Mouse (Mus musculus) embryonic stem cell, embryonic (primary cell): Measurements from ENCODE around the gene Tmem150a.

Experiments
- CTCF ChIA-PET, 4 experiments: fragments of 300-600 bp in 2 of 4; fragments of 350-600 bp in 2 of 4; sonication (Branson Sonifier 250); formaldehyde crosslinking; loops; one replicate each; lab custom pipeline; 2022; ENCODE audit warnings: inconsistent platforms in 2 of 4; lab: Charles Lee
- POLR2A ChIA-PET, 4 experiments: fragments of 300-600 bp in 2 of 4; fragments of 350-600 bp in 2 of 4; sonication (Branson Sonifier 250); formaldehyde crosslinking; loops; one replicate each; lab custom pipeline; 2022; ENCODE audit warnings: antibody characterized with exemption in 4 of 4, inconsistent platforms in 1 of 4; lab: Charles Lee

Tmem150a gene

DNA sequence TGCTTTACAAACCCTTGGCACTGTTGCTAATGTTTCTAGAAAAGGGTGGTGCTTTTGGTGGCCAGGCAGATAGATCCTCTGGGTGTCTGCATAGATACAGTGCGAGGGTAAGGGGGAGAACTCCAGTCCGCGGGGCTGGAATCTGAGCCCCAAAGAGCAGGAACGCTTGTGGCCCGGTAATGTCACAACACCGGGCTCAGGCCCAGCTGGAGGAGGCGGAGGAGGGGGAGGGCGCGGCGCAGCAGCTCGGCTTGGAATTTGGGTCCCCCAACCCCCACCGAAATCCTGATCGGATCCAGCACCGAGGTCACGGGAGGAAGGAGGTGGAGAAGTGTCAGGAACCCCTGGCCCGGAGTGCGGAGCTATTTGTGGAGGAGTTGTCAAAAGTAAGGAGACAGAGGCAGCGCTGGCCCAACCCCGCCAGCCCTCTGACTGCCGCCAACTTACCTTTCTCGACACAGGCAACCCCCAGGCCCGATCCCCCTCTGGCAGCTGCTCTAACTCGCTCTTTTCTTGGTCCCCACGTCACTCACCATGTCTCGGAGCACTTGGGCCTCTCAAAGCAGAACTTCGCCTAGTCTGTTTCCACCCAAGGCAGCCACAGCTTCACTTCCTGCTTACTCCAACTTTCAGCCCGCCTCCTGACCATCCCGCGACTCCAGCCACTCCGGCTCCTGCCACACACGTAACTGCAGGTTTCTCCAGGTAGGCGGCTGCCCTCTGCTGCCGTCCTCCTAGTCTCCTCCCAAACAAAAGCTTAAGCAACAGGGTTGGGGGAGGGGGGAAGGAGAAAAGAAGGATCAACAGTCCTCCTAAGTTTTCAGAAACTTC lies 34.9 kb downstream of the Tmem150a start, which contains the start of gene Vamp8:
Vamp8 (minus strand) TSS at position 763 of the 831 bp plus-strand sequence.
- CTCF ChIA-PET, result interaction anchor here (0.5 to 2.7 kb wide), 36 partner anchors 10 to 1919 kb away, joined by 3 to 21 read pairs (median 4); partner anchors contain the start of genes Vamp5 (in 3 of the 4), Ggcx (in 2 of the 4), Tmem150a (in 2 of the 4) and Tgoln1 (in 1 of the 4)
- POLR2A ChIA-PET, result interaction anchor here in 3 of 4 experiments (0.6 to 3.6 kb wide), 55 partner anchors 9 to 896 kb away, joined by 3 to 33 read pairs (median 4); partner anchors contain the start of genes Ggcx (in 3 of the 3), Tmem150a (in 3 of the 3), Vamp5 (in 3 of the 3) and Usp39 (in 2 of the 3)

DNA sequence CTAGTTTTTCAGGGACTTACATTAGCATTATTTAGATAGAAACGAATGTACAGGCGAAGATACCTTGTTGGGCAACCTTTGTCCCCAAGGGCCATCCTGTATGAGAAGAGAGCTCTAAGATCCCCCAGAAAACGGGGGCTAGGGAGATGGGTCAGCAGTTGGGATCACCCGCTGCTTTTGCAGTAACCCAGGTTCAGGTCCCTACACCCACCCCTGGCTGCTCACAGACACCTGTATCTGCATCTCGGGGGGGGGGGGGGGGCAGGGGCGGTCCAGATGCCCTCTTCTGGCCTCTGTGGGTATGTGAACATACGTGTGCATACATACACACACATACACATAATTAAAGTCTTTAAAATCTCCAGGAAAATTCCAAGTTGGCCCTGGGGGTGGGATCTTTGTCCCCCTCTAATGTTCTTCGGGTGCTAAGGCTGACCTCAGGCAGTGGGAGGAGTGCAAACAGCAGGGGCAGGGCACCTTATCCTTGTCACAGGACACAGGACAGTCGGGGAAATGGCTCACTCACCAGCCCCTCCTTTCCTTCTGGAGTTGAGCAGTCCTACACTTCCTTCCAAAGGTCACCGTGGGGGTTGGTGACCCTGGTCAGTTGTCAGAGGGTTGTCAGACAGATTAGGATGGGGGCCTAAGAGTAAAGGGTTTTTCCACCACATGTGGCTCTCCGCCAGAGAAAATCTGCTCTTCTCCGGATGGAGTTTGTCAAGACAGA lies 35.7 kb downstream of the Tmem150a start:
- POLR2A ChIA-PET, result interaction anchor here (0.6 to 3.6 kb wide), 55 partner anchors 9 to 897 kb away, joined by 3 to 33 read pairs (median 4); partner anchors contain the start of genes Tmem150a (in 3 of the 4), Ggcx (in 2 of the 4), Vamp5 (in 2 of the 4) and 0610030E20Rik (in 1 of the 4)
- CTCF ChIA-PET, result interaction anchor here (0.6 to 2.7 kb wide), 33 partner anchors 9 to 1918 kb away, joined by 3 to 21 read pairs (median 4); partner anchors contain the start of genes Vamp5 (in 3 of the 4), Ggcx (in 2 of the 4), Tmem150a (in 2 of the 4) and Tgoln1 (in 1 of the 4)

GRCm38 (mm10) chr6:72392341-72392740 lies 37.1 kb downstream of the Tmem150a start:
- ChIA-PET CTCF (interaction anchor here (0.6 to 1.5 kb wide), 18 partner anchors 11 to 790 kb away, joined by 3 to 6 read pairs (median 4); partner anchors contain the start of genes Ggcx (in 2 of the 4) and Tmem150a (in 2 of the 4)), POLR2A (interaction anchor here in 3 of 4 experiments (0.6 to 3.6 kb wide), 11 partner anchors 12 to 141 kb away, joined by 3 to 33 read pairs (median 4); partner anchors contain the start of genes Tmem150a (in 2 of the 3), Ggcx (in 1 of the 3) and Vamp5 (in 1 of the 3))

DNA sequence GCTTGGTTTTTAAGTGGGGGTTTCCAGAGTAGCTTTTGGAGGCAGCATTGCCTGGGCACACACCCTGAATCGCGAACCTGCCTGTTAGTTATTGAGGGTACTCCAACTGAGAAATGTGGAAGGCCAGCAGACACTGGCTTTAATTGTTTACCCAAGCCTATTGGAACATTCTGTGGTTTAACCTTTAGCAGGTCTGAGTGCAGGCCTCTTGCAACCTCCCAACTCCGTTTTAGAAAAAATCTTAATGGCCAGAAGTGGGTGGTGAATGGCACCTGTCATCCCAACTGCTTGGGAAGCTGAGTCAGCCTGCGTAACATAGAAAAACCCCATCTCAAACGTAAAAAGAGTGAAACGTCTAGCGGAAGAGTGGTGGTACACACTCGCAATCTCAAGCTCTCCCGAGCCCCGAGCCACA lies 41.6 kb downstream of the Tmem150a start:
- POLR2A ChIA-PET, result interaction anchor here in 3 of 4 experiments (0.7 to 4.5 kb wide), 7 partner anchors 17 to 759 kb away, joined by 3 to 14 read pairs (median 4); partner anchors contain the start of genes Mat2a (in 1 of the 3) and Tmem150a (in 1 of the 3)
- CTCF ChIA-PET, result interaction anchor here in 2 of 4 experiments (1.0 to 1.7 kb wide), 6 partner anchors 10 to 33 kb away, joined by 3 to 6 read pairs (median 4); partner anchors contain the start of gene Ggcx (in 1 of the 2)

- POLR2A ChIA-PET, result interaction anchor here in 3 of 4 experiments (0.6 to 1.6 kb wide), 9 partner anchors 9 to 764 kb away, joined by 3 to 8 read pairs (median 5); partner anchors contain the start of genes Vamp8 (in 2 of the 3), Ggcx (in 1 of the 3) and Mat2a (in 1 of the 3)
- CTCF ChIA-PET, result interaction anchor here in 3 of 4 experiments (0.7 to 1.9 kb wide), 9 partner anchors 9 to 139 kb away, joined by 3 to 9 read pairs (median 4); partner anchors contain the start of genes Ggcx (in 2 of the 3) and Vamp8 (in 1 of the 3)
Observed at GRCm38 (mm10) chr6:72399967-72400366, 44.7 kb downstream of the Tmem150a start.

- ChIA-PET CTCF (interaction anchor here (0.5 to 3.1 kb wide), 21 partner anchors 8 to 246 kb away, joined by 3 to 13 read pairs (median 4); partner anchors contain the start of genes Ggcx (in 2 of the 4) and Vamp8 (in 1 of the 4)), POLR2A (interaction anchor here in 3 of 4 experiments (0.7 to 1.3 kb wide), 8 partner anchors 12 to 133 kb away, joined by 3 to 5 read pairs (median 3); partner anchors contain the start of genes Mat2a (in 1 of the 3) and Vamp8 (in 1 of the 3))
Observed at GRCm38 (mm10) chr6:72401875-72402274, 46.6 kb downstream of the Tmem150a start.

GRCm38 (mm10) chr6:72405356-72405755 lies 50.1 kb downstream of the Tmem150a start:
- ChIA-PET POLR2A (interaction anchor here in 1 of 4 experiments (0.8 to 1.9 kb wide), 2 partner anchors 15 to 242 kb away, joined by 4 to 6 read pairs; partner anchors contain the start of gene Vamp8), CTCF (interaction anchor here in 3 of 4 experiments (0.6 to 0.8 kb wide), 8 partner anchors 9 to 1634 kb away, joined by 3 to 15 read pairs (median 4); partner anchors contain the start of genes Ggcx (in 1 of the 3) and Vamp5 (in 1 of the 3))

GRCm38 (mm10) chr6:72407119-72407518 lies 51.9 kb downstream of the Tmem150a start:
- ChIA-PET CTCF (interaction anchor here (0.5 to 5.6 kb wide), 21 partner anchors 11 to 798 kb away, joined by 3 to 56 read pairs (median 4); partner anchors contain the start of genes Vamp8 (in 2 of the 4) and Retsat (in 1 of the 4)), POLR2A (interaction anchor here (0.6 to 2.4 kb wide), 7 partner anchors 17 to 576 kb away, joined by 3 to 21 read pairs (median 3); partner anchors contain the start of genes Immt (in 1 of the 4), Mat2a (in 1 of the 4) and Vamp8 (in 1 of the 4))
